Mouse (Mus musculus): ENCODE data around the gene Zcchc17.

GRCm38 (mm10) chr4:130295047-130295745 lies 64.5 kb downstream of the Zcchc17 start:
- TF ChIP-seq POLR2A (IDR thresholded peaks at IDR 0.05; ENCODE audit: extremely low read depth, insufficient read depth, low read length): no peak
- TF ChIP-seq CTCF (IDR thresholded peaks at IDR 0.05; ENCODE audit: extremely low read depth, insufficient read depth, low read length): no peak

Data from cortical plate, adult 2 months (tissue).